Mouse (Mus musculus): Measurements from ENCODE around the gene Ppp2r5a. TPM values are rescaled to one million over a fixed set of nuclear protein-coding genes. Genes with fewer than 3 reads are reported as not detected.
A peak's percentile ranks its signal among the peaks of the same experiment; 100 is the strongest.
"Not testable (repeated sequence)": the region's sequence is repeated elsewhere in the genome, so short reads cannot be mapped to it uniquely, and the experiment has no call there.

Ppp2r5a gene
- polyA plus RNA-seq, 1 experiment from 2014 or later: 34.6 TPM

GRCm38 (mm10) chr1:191438546-191438945, 35.5 kb upstream of the Ppp2r5a start:
- no peaks in the 10 kb centered on the region for H3K36me3 ChIP-seq (ENCODE audit: control insufficient read depth, insufficient read depth, low read length)
- H3K27ac ChIP-seq (replicated peaks; ENCODE audit: low read depth, low read length): no peak overlapping the region
- no peaks in the 10 kb centered on the region for H3K9me3 ChIP-seq (ENCODE audit: control insufficient read depth, low read length)
- no peak overlapping the region for H3K9ac ChIP-seq (ENCODE audit: low read depth, low read length)
- H3K27me3 ChIP-seq (replicated peaks; ENCODE audit: control insufficient read depth, insufficient read depth, low read length): no peaks in the 10 kb centered on the region
- H3K4me2 ChIP-seq (ENCODE audit: low read depth, low read length): no peak overlapping the region
- H3K4me1 ChIP-seq (ENCODE audit: control insufficient read depth, insufficient read depth, low read length): peaks cover 5% of the 10 kb centered on the region; the same call in 1 of the 2 replicates
- no peak for ATAC-seq (ENCODE audit: low read depth)
- no peak for DNase-seq (ENCODE audit: low spot score)
- H3K4me3 ChIP-seq (ENCODE audit: low read depth, low read length): no peak overlapping the region
- 64% methylated on average over 4 of the region's 4 CpGs for WGBS

GRCm38 (mm10) chr1:191436647-191437046, 33.6 kb upstream of the Ppp2r5a start:
- no peak overlapping the region for H3K9ac ChIP-seq (ENCODE audit: low read depth, low read length)
- no peaks in the 10 kb centered on the region for H3K27me3 ChIP-seq (replicated peaks; ENCODE audit: control insufficient read depth, insufficient read depth, low read length)
- H3K4me3 ChIP-seq (ENCODE audit: low read depth, low read length): no peak overlapping the region
- H3K27ac ChIP-seq (replicated peaks; ENCODE audit: low read depth, low read length): no peak overlapping the region
- no peak overlapping the region for H3K4me2 ChIP-seq (ENCODE audit: low read depth, low read length)
- ATAC-seq (ENCODE audit: low read depth): no peak
- no peaks in the 10 kb centered on the region for H3K9me3 ChIP-seq (ENCODE audit: control insufficient read depth, low read length)
- peaks cover 14% of the 10 kb centered on the region for H3K4me1 ChIP-seq (ENCODE audit: control insufficient read depth, insufficient read depth, low read length)
- H3K36me3 ChIP-seq (ENCODE audit: control insufficient read depth, insufficient read depth, low read length): no peaks in the 10 kb centered on the region
- no peak for DNase-seq (ENCODE audit: low spot score)
- WGBS: 32% methylated on average over 3 of the region's 3 CpGs

GRCm38 (mm10) chr1:191435359-191435758, 32.3 kb upstream of the Ppp2r5a start:
- no peaks in the 10 kb centered on the region for H3K27me3 ChIP-seq (replicated peaks; ENCODE audit: control insufficient read depth, insufficient read depth, low read length)
- H3K36me3 ChIP-seq (ENCODE audit: control insufficient read depth, insufficient read depth, low read length): no peaks in the 10 kb centered on the region
- WGBS: 20% methylated on average over 1 of the region's 1 CpGs
- DNase-seq (ENCODE audit: low spot score) (peak; percentile 68), ATAC-seq (ENCODE audit: low read depth) (peak; percentile 80)
- H3K9ac ChIP-seq (ENCODE audit: low read depth, low read length): no peak overlapping the region
- no peak overlapping the region for H3K4me3 ChIP-seq (ENCODE audit: low read depth, low read length)
- H3K9me3 ChIP-seq (ENCODE audit: control insufficient read depth, low read length): no peaks in the 10 kb centered on the region
- no peak overlapping the region for H3K27ac ChIP-seq (replicated peaks; ENCODE audit: low read depth, low read length)
- peaks cover 14% of the 10 kb centered on the region for H3K4me1 ChIP-seq (ENCODE audit: control insufficient read depth, insufficient read depth, low read length)
- no peak overlapping the region for H3K4me2 ChIP-seq (ENCODE audit: low read depth, low read length)

GRCm38 (mm10) chr1:191432531-191432930, 29.5 kb upstream of the Ppp2r5a start:
- Histone ChIP-seq H3K4me2 (ENCODE audit: low read depth, low read length) (peak overlapping the region; percentile 5), H3K27ac (replicated peaks; ENCODE audit: low read depth, low read length) (no peak overlapping the region), H3K4me1 (ENCODE audit: control insufficient read depth, insufficient read depth, low read length) (peaks cover 14% of the 10 kb centered on the region), H3K4me3 (ENCODE audit: low read depth, low read length) (no peak overlapping the region), H3K9me3 (ENCODE audit: control insufficient read depth, low read length) (no peaks in the 10 kb centered on the region), H3K36me3 (ENCODE audit: control insufficient read depth, insufficient read depth, low read length) (no peaks in the 10 kb centered on the region), H3K9ac (ENCODE audit: low read depth, low read length) (no peak overlapping the region), H3K27me3 (replicated peaks; ENCODE audit: control insufficient read depth, insufficient read depth, low read length) (no peaks in the 10 kb centered on the region)
- 23% methylated on average over 7 of the region's 7 CpGs for WGBS
- DNase-seq (ENCODE audit: low spot score) (no peak), ATAC-seq (ENCODE audit: low read depth) (no peak)

GRCm38 (mm10) chr1:191432023-191432422, 29.0 kb upstream of the Ppp2r5a start:
- H3K9ac ChIP-seq (ENCODE audit: low read depth, low read length): no peak overlapping the region
- no peak overlapping the region for H3K27ac ChIP-seq (replicated peaks; ENCODE audit: low read depth, low read length)
- no peaks in the 10 kb centered on the region for H3K27me3 ChIP-seq (replicated peaks; ENCODE audit: control insufficient read depth, insufficient read depth, low read length)
- H3K9me3 ChIP-seq (ENCODE audit: control insufficient read depth, low read length): no peaks in the 10 kb centered on the region
- ATAC-seq (ENCODE audit: low read depth) (no peak), DNase-seq (ENCODE audit: low spot score) (no peak)
- 68% methylated on average over 15 of the region's 15 CpGs for WGBS
- peak overlapping the region; percentile 5; the same call in 1 of the 2 replicates for H3K4me2 ChIP-seq (ENCODE audit: low read depth, low read length)
- H3K4me3 ChIP-seq (ENCODE audit: low read depth, low read length): no peak overlapping the region
- peaks cover 14% of the 10 kb centered on the region for H3K4me1 ChIP-seq (ENCODE audit: control insufficient read depth, insufficient read depth, low read length)
- no peaks in the 10 kb centered on the region for H3K36me3 ChIP-seq (ENCODE audit: control insufficient read depth, insufficient read depth, low read length)

GRCm38 (mm10) chr1:191430121-191430520, 27.0 kb upstream of the Ppp2r5a start:
- Histone ChIP-seq H3K27ac (replicated peaks; ENCODE audit: low read depth, low read length) (no peak overlapping the region), H3K36me3 (ENCODE audit: control insufficient read depth, insufficient read depth, low read length) (no peaks in the 10 kb centered on the region), H3K9ac (ENCODE audit: low read depth, low read length) (no peak overlapping the region), H3K4me1 (ENCODE audit: control insufficient read depth, insufficient read depth, low read length) (peaks cover 10% of the 10 kb centered on the region; the same call in 1 of the 2 replicates), H3K9me3 (ENCODE audit: control insufficient read depth, low read length) (no peaks in the 10 kb centered on the region), H3K4me3 (ENCODE audit: low read depth, low read length) (no peak overlapping the region), H3K4me2 (ENCODE audit: low read depth, low read length) (no peak overlapping the region), H3K27me3 (replicated peaks; ENCODE audit: control insufficient read depth, insufficient read depth, low read length) (no peaks in the 10 kb centered on the region)
- no peak for ATAC-seq (ENCODE audit: low read depth)
- 63% methylated on average over 5 of the region's 7 CpGs for WGBS
- no peak for DNase-seq (ENCODE audit: low spot score)

- Histone ChIP-seq H3K27me3 (replicated peaks; ENCODE audit: control insufficient read depth, insufficient read depth, low read length) (no peaks in the 10 kb centered on the region), H3K36me3 (ENCODE audit: control insufficient read depth, insufficient read depth, low read length) (no peaks in the 10 kb centered on the region), H3K4me2 (ENCODE audit: low read depth, low read length) (no peak overlapping the region), H3K9ac (ENCODE audit: low read depth, low read length) (no peak overlapping the region), H3K4me3 (ENCODE audit: low read depth, low read length) (no peak overlapping the region), H3K9me3 (ENCODE audit: control insufficient read depth, low read length) (no peaks in the 10 kb centered on the region), H3K4me1 (ENCODE audit: control insufficient read depth, insufficient read depth, low read length) (peaks cover 3% of the 10 kb centered on the region; the same call in 1 of the 2 replicates), H3K27ac (replicated peaks; ENCODE audit: low read depth, low read length) (no peak overlapping the region)
- ATAC-seq (ENCODE audit: low read depth) (no peak), DNase-seq (ENCODE audit: low spot score) (no peak)
- 67% methylated on average over 7 of the region's 7 CpGs for WGBS
These were observed 22.8 kb upstream of the Ppp2r5a start for GRCm38 (mm10) chr1:191425884-191426283.

- H3K9me3 ChIP-seq (ENCODE audit: control insufficient read depth, low read length): no peaks in the 10 kb centered on the region
- no peak for ATAC-seq (ENCODE audit: low read depth)
- WGBS: 68% methylated on average over 2 of the region's 2 CpGs
- no peak overlapping the region for H3K4me3 ChIP-seq (ENCODE audit: low read depth, low read length)
- H3K4me1 ChIP-seq (ENCODE audit: control insufficient read depth, insufficient read depth, low read length): peaks cover 10% of the 10 kb centered on the region; the same call in 1 of the 2 replicates
- H3K27me3 ChIP-seq (replicated peaks; ENCODE audit: control insufficient read depth, insufficient read depth, low read length): no peaks in the 10 kb centered on the region
- no peaks in the 10 kb centered on the region for H3K36me3 ChIP-seq (ENCODE audit: control insufficient read depth, insufficient read depth, low read length)
- no peak overlapping the region for H3K9ac ChIP-seq (ENCODE audit: low read depth, low read length)
- no peak overlapping the region for H3K4me2 ChIP-seq (ENCODE audit: low read depth, low read length)
- no peak for DNase-seq (ENCODE audit: low spot score)
- no peak overlapping the region for H3K27ac ChIP-seq (replicated peaks; ENCODE audit: low read depth, low read length)
These were observed 20.1 kb upstream of the Ppp2r5a start for GRCm38 (mm10) chr1:191423201-191423600.

- not testable (repeated sequence) for H3K4me3 ChIP-seq (ENCODE audit: low read depth, low read length); H3K27ac ChIP-seq (replicated peaks; ENCODE audit: low read depth, low read length); H3K9me3 ChIP-seq (ENCODE audit: control insufficient read depth, low read length); ATAC-seq (ENCODE audit: low read depth); H3K27me3 ChIP-seq (replicated peaks; ENCODE audit: control insufficient read depth, insufficient read depth, low read length); DNase-seq (ENCODE audit: low spot score); H3K36me3 ChIP-seq (ENCODE audit: control insufficient read depth, insufficient read depth, low read length); H3K4me2 ChIP-seq (ENCODE audit: low read depth, low read length); H3K9ac ChIP-seq (ENCODE audit: low read depth, low read length)
- peaks cover 10% of the 10 kb centered on the region; the same call in 1 of the 2 replicates for H3K4me1 ChIP-seq (ENCODE audit: control insufficient read depth, insufficient read depth, low read length)
- WGBS: 65% methylated on average over 3 of the region's 3 CpGs
These were observed 19.6 kb upstream of the Ppp2r5a start for GRCm38 (mm10) chr1:191422714-191423113.
